Mouse (Mus musculus) spleen, postnatal 36 days (tissue): ENCODE measurements around the gene Map2k2.

Experiments used
- DNase-seq, 2 experiments: peaks; one replicate each; pipeline ENCODE4 v3.0.0; 2022; ENCODE audit warnings: low spot score in 2 of 2, mixed read lengths in 1 of 2

The Map2k2 gene

GRCm38 (mm10) chr10:81094931-81095678, 10.6 kb upstream of the Map2k2 start:
- DNase-seq, result no peak

DNA sequence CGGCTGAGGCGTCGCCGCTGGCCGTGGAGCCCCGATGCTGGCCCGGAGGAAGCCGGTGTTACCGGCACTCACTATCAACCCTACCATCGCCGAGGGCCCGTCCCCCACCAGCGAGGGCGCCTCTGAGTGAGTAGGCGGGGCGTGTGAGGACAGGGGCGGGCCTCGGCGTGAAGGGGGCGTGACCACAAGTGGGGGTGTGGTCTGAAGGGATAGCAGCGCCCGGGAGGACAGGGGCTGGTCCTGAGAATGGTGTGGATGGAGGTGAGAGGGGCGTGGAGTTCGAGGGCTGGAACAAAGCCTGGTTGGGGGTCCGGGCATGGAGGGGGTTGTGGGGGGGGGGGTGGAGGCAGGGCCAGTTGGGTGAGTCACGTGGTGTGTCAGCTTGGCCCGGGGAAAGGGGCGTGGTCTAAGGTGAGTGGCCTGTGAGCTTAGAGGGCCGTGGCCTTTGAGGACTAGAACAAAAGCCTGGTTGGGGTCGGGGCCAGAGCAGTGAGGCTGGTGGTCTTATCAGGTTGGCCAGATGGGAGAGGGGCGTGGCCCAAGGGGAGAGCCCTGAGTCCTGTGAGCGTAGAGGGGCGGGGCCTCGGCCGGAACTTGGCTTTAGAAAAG, 502 bp downstream of the Map2k2 start:
- peak; percentile 80 to 88 for DNase-seq

- no peak for DNase-seq
Measured at GRCm38 (mm10) chr10:81112946-81113345, 7.2 kb downstream of the Map2k2 start.

DNA sequence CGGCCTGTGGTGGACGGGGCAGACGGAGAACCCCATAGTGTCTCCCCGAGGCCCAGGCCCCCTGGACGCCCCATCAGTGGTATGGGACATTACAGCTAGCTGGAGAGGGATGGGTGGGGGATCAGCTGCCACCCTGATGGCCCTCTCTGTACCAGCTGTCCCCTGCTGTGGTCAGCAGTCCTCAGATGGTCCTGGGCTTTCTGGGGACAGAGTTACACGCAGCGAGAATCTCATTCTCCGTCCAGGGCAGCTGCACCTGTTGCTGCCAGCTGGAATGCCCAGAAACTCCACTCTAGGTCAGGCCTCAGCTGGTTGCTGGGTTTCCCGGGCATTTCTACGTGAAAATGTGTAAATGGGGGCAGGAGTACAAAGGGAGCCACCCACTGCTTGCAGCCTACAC, 13.9 kb downstream of the Map2k2 start:
- no peak for DNase-seq

DNA sequence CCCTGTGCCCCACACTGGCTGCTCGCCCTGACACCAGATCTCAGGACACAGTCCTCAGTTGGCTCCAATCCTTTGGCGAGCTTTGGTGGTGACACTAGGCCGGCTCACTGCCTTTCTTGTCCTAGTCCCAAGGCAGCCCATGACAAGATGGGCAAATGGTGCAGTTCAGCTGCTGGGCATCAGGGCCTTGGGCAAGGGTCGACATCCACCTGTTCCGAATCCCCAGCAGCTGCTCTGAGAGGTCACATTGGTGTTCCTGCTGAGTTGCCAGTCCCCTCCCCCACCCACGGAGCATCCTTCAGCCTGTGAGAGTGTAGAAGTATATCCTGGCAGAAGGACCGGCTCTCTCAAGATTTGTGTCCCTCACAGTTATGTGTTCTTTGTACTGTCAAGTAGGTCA, 14.9 kb downstream of the Map2k2 start:
- DNase-seq, result no peak

- no peak for DNase-seq
Measured at GRCm38 (mm10) chr10:81122889-81123288, 17.2 kb downstream of the Map2k2 start.

DNA sequence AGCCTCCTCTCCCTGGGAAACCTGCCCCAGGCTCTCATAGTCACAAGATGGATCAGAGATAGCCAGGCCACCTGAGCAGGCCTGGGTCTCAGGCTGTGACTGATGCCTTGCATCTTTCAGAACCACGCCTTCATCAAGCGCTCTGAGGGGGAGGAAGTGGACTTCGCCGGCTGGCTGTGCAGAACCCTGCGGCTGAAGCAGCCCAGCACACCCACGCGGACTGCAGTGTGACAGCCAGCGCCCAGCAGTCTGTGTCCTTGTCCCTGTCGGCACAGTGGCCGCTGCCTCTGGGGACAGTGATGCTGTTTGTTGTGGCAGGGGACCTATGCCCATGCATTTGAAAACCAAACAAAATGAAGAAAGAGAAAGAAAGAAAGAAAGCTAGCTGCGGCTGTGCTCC, 17.8 kb downstream of the Map2k2 start:
- no peak for DNase-seq

DNA sequence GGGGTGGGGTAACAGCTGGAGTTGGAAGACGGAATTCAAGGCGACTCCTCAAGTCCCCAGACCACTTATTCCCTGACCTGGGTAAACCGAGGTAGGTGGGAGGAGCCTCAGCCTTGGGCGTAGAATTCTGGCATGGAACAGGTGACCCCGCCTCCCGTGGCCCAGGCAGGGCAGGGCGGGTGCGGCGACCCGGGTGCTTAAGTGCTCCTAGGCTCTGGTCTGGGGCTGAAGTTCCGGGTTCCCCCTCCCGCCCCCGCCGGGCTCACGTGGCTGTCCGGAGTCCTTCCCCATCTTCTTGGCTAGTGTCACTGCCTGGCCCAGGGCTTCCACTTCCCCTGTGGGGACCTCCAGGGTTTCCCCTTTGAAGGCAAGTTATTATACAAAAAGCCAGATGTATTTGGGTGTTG, 28.5 kb downstream of the Map2k2 start:
- DNase-seq, result peak; percentile 95

GRCm38 (mm10) chr10:81134966-81135681, 29.4 kb downstream of the Map2k2 start, which contains the start of gene Zbtb7a:
Gene Zbtb7a (plus strand): TSS chr10:81135220.
- DNase-seq, result peak; percentile 64 to 67

- DNase-seq, result peak; percentile 82 to 84
Measured at GRCm38 (mm10) chr10:81135831-81136705, 30.4 kb downstream of the Map2k2 start.

DNA sequence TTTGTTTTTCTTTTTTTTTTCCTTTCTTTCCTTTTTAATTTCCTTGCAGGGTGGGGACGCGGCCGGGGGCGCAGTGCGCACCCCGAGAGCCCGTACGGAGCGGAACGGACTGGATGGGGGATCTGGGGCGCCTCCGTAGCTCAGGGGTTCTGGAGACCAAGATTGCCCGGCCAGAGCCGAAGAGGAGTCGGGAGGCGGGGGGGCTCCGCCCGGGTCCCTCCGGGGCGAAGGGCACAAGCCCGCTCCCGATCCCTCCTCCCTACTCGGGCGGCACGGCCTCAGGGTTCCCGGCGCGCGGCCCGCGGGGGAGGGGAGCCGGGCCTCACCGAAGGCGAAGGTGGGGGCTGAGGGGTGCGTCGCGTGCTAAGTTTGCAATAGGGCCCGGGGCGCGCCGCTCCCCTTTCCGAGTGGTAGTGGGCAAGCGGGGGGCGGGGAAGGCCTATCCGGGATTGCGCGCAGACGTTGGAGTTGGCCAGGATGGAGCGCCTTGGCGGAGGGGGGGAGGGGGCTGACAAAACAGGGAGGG, 31.1 kb downstream of the Map2k2 start:
- DNase-seq, result peak; percentile 75 to 79

DNA sequence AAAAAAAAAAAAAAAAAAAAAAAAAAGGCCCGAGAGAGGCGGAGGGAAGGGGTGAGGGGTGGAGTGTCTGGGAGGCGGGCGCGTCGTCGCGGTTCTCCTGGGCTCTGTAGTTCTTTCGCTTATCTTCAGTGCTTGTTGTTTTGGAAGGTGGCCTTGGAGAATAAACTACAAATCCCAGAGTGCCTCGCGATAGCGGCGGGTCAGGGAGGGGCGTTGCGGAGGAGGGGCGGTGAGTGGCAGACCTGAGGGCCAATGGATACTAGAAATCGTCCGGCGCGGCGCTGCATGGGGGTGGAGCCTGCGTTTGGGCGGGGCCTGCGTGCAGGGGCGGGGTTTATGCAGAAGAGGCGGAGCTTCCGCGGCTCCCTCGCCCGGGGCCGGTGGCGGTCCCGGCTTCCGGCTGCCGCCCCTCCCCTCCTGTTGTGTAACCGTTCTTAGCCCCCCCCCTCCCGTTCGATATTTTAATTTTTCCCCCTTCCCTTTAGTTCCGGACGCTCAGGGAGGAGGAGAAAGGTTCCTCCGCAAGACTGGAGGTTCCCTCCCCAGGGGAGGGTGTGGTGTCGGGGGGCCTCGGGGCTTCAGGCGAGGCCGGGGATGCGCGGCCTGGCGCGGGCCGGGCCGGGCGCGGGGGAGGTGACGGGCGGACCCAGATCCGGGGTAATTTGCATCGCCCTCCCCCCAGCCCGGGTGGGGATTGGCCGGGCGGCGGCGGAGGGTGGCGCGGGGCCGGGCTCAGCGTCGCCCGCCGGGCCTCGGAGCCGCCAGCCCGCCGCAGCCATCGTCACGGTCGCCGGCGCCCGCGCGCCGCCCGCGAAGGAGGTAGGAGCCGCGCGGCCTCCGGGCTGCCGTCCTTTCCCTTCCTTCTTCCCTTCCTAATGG, 31.8 kb downstream of the Map2k2 start:
- DNase-seq, result peak; percentile 98 to 99

- peak; percentile 73 to 76 for DNase-seq
Measured at GRCm38 (mm10) chr10:81138131-81138782, 32.5 kb downstream of the Map2k2 start.

DNA sequence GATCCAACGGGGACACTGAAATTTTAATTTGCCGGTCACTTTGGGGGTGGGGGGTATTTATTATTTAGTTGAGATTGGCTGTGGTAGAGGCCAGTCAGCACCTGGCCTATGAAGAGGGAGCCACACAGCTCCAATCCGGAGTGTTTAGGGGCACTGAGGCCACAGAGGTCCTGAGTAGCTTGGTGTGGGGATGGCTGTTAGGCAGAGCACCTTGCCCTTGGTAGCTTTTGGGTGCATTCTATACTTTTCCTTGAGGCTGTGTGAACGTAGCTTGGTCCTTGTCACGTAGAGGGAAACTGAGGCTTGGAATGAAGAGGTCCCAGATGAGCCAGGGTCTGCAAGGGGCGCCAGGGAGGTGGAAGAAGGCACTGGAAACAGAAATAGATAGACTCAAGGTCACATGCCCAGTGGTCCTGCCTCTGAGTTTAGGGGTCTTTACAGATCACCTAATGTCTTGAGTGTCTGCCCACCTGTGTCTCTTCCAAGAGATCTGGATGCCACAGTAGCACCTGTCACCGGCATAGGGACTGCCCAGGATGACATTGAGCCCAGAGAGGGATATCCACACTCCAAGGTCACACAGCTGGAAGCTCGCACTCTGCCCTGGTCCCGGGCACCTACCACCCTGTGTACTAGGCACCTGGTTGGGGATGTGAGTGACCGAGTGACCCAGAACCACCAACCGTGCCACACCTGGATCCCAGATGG, 33.3 kb downstream of the Map2k2 start:
- no peak for DNase-seq

GRCm38 (mm10) chr10:81139529-81139846, 33.8 kb downstream of the Map2k2 start:
- no peak for DNase-seq

DNA sequence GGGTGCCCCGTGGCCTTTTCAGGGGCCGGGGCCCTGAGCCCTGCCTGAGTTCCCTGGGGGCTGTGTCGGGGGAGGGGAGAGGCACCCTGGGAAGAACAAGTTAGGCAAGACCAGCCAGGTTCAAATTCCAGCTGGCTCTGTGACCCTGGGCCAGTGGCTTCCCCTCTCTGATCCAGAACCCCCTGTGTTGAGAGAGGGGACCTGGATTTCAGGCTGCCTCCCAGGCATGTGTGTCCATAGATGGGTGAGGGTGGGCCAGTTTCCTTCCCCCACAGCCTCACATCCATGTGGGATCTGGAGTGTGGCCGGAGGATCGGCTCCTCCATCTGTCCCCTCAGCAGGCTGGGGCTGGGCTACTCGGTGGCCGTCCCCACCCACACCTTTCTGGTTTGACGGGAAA, 34.3 kb downstream of the Map2k2 start:
- no peak for DNase-seq

DNA sequence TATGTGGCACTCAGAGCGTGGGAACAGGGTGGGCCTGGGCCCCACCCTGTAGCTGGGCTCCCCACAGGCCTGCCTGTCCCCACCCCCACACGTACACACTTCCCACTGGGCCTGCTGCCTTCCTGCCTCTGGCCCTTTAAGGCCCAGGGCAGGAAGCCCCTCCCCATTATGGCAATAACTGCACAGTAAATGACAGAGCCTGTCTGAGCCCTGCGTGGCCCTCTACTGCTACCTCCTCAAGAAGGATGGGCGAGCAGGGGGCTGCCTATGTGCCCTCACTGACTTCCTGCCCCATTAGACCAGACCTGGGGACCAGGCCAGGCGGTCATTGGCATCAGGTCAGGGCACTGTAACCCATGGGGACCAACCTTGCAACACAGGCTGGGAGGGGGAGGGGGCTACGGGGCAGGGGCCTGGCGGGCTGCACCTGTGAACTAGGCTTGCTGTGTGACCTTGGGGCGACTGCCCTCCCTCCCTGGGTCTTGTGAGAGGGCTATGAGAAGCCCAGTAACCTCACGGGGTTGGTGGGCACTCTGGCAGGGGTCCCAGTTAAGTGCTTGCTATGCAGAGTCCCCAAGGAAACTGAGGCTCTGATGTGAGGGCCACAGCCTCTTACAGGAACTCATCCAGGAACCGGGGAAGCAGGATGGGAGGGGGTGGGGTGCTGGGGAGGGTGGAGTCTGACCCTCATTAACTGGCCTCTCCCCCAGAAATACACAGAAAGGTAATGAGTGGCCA, 35.2 kb downstream of the Map2k2 start:
- peak; percentile 39 to 47 for DNase-seq

GRCm38 (mm10) chr10:81141455-81142210, 35.9 kb downstream of the Map2k2 start:
- no peak for DNase-seq
